Mouse (Mus musculus) hindbrain, embryonic 10.5 days (tissue): Measurements from ENCODE around the gene Gatm. TPM values are rescaled to one million over a fixed set of nuclear protein-coding genes. Genes with fewer than 3 reads are reported as not detected.

Experiments used
- DNase-seq: peaks from one replicate; pipeline ENCODE4 v3.0.0-alpha.2; 2017; ENCODE audit warnings: low spot score
- H3K27ac ChIP-seq: fragments of 300-500 bp; sonication (generic); 2 replicates; pipeline ENCODE4 v1.5.1; 2016; ENCODE audit warnings: mild to moderate bottlenecking, moderate library complexity
- H3K27me3 ChIP-seq: fragments of 300-500 bp; sonication (generic); 2 replicates; pipeline ENCODE4 v1.6.1; 2016; ENCODE audit warnings: mild to moderate bottlenecking; ENCODE audit not compliant: poor library complexity, insufficient read depth, severe bottlenecking
- H3K36me3 ChIP-seq: fragments of 300-500 bp; sonication (generic); 2 replicates; pipeline ENCODE4 v1.6.1; 2016; ENCODE audit warnings: mild to moderate bottlenecking, moderate library complexity
- H3K4me1 ChIP-seq: fragments of 300-500 bp; sonication (generic); replicated peaks from 2 replicates; pipeline ENCODE4 v1.6.1; 2016; ENCODE audit warnings: mild to moderate bottlenecking
- H3K4me3 ChIP-seq: fragments of 300-500 bp; sonication (generic); 2 replicates; pipeline ENCODE4 v1.5.1; 2016; ENCODE audit warnings: mild to moderate bottlenecking, moderate library complexity
- H3K9me3 ChIP-seq: fragments of 300-500 bp; sonication (generic); 2 replicates; pipeline ENCODE4 v1.6.1; 2016; ENCODE audit warnings: mild to moderate bottlenecking, moderate library complexity
- WGBS: fragments of 180-500 bp; shearing (Covaris S2); methylation state at CpG from one replicate; pipeline ENCODE4 v1.1.7; 2016; 5-methylcytosine and 5-hydroxymethylcytosine counted together
- polyA plus RNA-seq: library from polyadenylated mRNA; unstranded; fragments of >200 nt; fragmentation: Nextera tagmentation; extraction: Ambion mirVana; gene quantifications from 2 replicates; pipeline ENCODE4 v1.2.1, GENCODE M21; 2016

The Gatm gene
- polyA plus RNA-seq, 1 experiment from 2014 or later, result 10.9 TPM

DNA sequence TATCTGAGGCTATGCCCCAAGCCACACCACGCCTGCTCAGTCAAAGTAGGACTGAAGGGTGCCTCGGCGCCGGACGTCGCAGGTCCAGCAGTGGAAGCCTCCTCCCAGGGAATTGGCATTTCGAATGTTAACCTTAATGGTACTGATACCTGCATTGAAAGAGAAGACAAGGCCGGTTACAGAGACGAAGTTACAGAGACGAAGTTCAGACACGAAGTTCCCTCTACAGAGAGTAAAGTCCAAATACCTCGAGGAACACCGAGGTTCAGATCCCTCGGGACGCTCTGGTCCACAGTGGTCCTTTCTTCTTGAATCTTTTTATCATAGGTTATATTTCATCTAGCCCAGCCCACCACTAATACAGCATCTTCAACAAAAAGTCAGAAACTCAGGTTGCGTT lies 15.6 kb downstream of the Gatm start:
- no peaks in the 10 kb centered on the region for H3K36me3 ChIP-seq
- H3K4me3 ChIP-seq, result no peak overlapping the region
- 92% methylated on average over 16 of the region's 16 CpGs for WGBS

GRCm38 (mm10) chr2:122591213-122591612 lies 19.9 kb downstream of the Gatm start:
- 76% methylated on average over 2 of the region's 2 CpGs for WGBS

More for the DNA sequence above, 15.6 kb downstream of the Gatm start:
- Histone ChIP-seq H3K4me1 (no peaks in the 10 kb centered on the region), H3K27me3 (no peaks in the 10 kb centered on the region), H3K27ac (no peak overlapping the region), H3K9me3 (no peaks in the 10 kb centered on the region)
- no peak for DNase-seq

DNA sequence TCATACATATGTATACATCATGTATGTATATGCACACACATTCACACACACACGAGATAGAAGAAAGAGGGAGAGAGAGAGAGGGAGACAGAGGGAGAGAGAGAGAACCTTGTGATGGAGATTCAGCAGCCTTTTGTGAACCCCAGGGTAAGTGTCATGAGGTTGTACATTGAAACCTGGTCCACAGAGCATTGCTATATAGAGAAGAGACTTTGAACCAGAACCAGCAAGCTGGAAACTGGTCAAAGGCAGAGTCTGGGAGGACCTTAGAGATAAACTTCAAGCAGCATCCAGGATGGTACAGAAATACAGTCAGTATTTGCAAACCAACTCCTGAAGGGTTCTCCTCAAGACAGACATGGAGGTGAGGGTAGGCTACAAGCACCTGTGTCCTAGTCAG lies 20.8 kb downstream of the Gatm start:
- no peaks in the 10 kb centered on the region for H3K4me1 ChIP-seq
- DNase-seq, result no peak
- H3K27me3 ChIP-seq, result no peaks in the 10 kb centered on the region
- no peaks in the 10 kb centered on the region for H3K9me3 ChIP-seq
- H3K4me3 ChIP-seq, result no peak overlapping the region
- WGBS, result 79% methylated on average over 1 of the region's 1 CpGs
- no peak overlapping the region for H3K27ac ChIP-seq
- no peaks in the 10 kb centered on the region for H3K36me3 ChIP-seq

More at GRCm38 (mm10) chr2:122591213-122591612, 19.9 kb downstream of the Gatm start:
- no peaks in the 10 kb centered on the region for H3K27me3 ChIP-seq
- H3K9me3 ChIP-seq, result no peaks in the 10 kb centered on the region
- no peak for DNase-seq
- no peak overlapping the region for H3K4me3 ChIP-seq
- no peak overlapping the region for H3K27ac ChIP-seq
- H3K4me1 ChIP-seq, result no peaks in the 10 kb centered on the region
- no peaks in the 10 kb centered on the region for H3K36me3 ChIP-seq

- H3K36me3 ChIP-seq, result no peaks in the 10 kb centered on the region
- no peaks in the 10 kb centered on the region for H3K9me3 ChIP-seq
- 85% methylated on average over 8 of the region's 8 CpGs for WGBS
- no peaks in the 10 kb centered on the region for H3K4me1 ChIP-seq
- DNase-seq, result no peak
- no peak overlapping the region for H3K4me3 ChIP-seq
- H3K27me3 ChIP-seq, result no peaks in the 10 kb centered on the region
- H3K27ac ChIP-seq, result no peak overlapping the region
These were observed 23.1 kb downstream of the Gatm start for GRCm38 (mm10) chr2:122587861-122588519.

GRCm38 (mm10) chr2:122586258-122586657 lies 24.8 kb downstream of the Gatm start:
- no peak for DNase-seq
- WGBS, result 80% methylated on average over 3 of the region's 3 CpGs
- no peaks in the 10 kb centered on the region for H3K36me3 ChIP-seq

GRCm38 (mm10) chr2:122582324-122582723 lies 28.8 kb downstream of the Gatm start:
- DNase-seq, result no peak
- Histone ChIP-seq H3K27me3 (no peaks in the 10 kb centered on the region), H3K36me3 (no peaks in the 10 kb centered on the region), H3K4me1 (no peaks in the 10 kb centered on the region), H3K27ac (no peak overlapping the region), H3K4me3 (no peak overlapping the region), H3K9me3 (no peaks in the 10 kb centered on the region)
- 95% methylated on average over 3 of the region's 3 CpGs for WGBS

More at GRCm38 (mm10) chr2:122586258-122586657, 24.8 kb downstream of the Gatm start:
- Histone ChIP-seq H3K4me1 (no peaks in the 10 kb centered on the region), H3K4me3 (no peak overlapping the region), H3K27ac (no peak overlapping the region), H3K9me3 (no peaks in the 10 kb centered on the region), H3K27me3 (no peaks in the 10 kb centered on the region)

- Histone ChIP-seq H3K36me3 (no peaks in the 10 kb centered on the region), H3K4me1 (no peaks in the 10 kb centered on the region), H3K9me3 (no peaks in the 10 kb centered on the region), H3K27me3 (no peaks in the 10 kb centered on the region), H3K27ac (no peak overlapping the region), H3K4me3 (no peak overlapping the region)
- no peak for DNase-seq
- WGBS, result 82% methylated on average over 3 of the region's 3 CpGs
These were observed 29.6 kb downstream of the Gatm start for GRCm38 (mm10) chr2:122581361-122582017.

DNA sequence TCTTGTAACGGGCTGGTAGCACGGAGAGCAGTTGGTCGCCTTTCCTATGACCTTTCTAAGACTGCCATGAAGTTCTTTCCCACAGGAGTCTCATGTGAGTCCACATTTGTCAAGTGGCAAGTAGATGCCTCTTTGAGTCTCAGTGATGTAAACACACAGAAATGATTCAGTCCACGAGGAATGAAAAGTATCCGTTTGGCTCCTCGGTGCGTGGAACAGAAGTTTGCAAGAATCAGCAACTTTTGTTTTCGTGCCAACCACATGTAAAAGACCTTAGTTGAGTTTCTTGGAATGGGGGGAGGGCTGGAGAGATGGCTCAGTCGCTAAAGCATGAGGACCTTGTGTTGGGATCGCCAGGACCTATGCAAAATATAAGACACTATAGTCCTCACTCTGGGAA lies 30.7 kb downstream of the Gatm start:
- Histone ChIP-seq H3K4me3 (no peak overlapping the region), H3K27ac (no peak overlapping the region), H3K27me3 (no peaks in the 10 kb centered on the region), H3K9me3 (no peaks in the 10 kb centered on the region), H3K4me1 (no peaks in the 10 kb centered on the region), H3K36me3 (no peaks in the 10 kb centered on the region)
- 82% methylated on average over 10 of the region's 10 CpGs for WGBS
- no peak for DNase-seq

- Histone ChIP-seq H3K36me3 (no peaks in the 10 kb centered on the region), H3K27me3 (no peaks in the 10 kb centered on the region), H3K9me3 (no peaks in the 10 kb centered on the region), H3K4me3 (no peak overlapping the region), H3K4me1 (no peaks in the 10 kb centered on the region), H3K27ac (no peak overlapping the region)
- no peak for DNase-seq
- WGBS, result 69% methylated on average over 1 of the region's 1 CpGs
These were observed 33.8 kb downstream of the Gatm start for GRCm38 (mm10) chr2:122577316-122577715.

GRCm38 (mm10) chr2:122576295-122576694 lies 34.8 kb downstream of the Gatm start:
- 68% methylated on average over 5 of the region's 5 CpGs for WGBS
- DNase-seq, result no peak
- H3K27ac ChIP-seq, result no peak overlapping the region
- H3K27me3 ChIP-seq, result no peaks in the 10 kb centered on the region
- H3K4me1 ChIP-seq, result no peaks in the 10 kb centered on the region
- no peaks in the 10 kb centered on the region for H3K36me3 ChIP-seq
- no peaks in the 10 kb centered on the region for H3K9me3 ChIP-seq
- H3K4me3 ChIP-seq, result no peak overlapping the region

DNA sequence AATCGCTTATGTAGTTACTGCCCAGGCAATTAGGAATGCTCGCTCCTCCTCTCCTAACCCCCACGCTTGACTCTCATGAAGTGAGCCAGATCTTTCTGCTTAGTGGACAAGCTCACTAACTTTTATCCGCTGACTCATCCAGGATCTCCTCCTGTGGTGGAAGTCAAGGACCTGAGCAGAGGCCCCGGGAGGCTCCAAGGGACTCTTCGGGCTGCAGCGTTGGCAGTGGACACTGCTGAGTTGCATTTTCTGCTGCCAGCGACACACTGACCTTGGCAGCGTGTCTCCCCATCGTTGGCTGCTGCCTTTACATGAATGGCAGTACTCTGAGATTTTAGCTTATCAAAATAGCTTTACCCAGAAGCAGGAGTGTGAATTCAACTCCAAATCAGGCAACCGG lies 35.6 kb downstream of the Gatm start:
- 82% methylated on average over 11 of the region's 11 CpGs for WGBS
- no peaks in the 10 kb centered on the region for H3K4me1 ChIP-seq
- H3K4me3 ChIP-seq, result no peak overlapping the region
- H3K27me3 ChIP-seq, result no peaks in the 10 kb centered on the region
- no peaks in the 10 kb centered on the region for H3K9me3 ChIP-seq
- no peaks in the 10 kb centered on the region for H3K36me3 ChIP-seq
- H3K27ac ChIP-seq, result no peak overlapping the region
- DNase-seq, result no peak

DNA sequence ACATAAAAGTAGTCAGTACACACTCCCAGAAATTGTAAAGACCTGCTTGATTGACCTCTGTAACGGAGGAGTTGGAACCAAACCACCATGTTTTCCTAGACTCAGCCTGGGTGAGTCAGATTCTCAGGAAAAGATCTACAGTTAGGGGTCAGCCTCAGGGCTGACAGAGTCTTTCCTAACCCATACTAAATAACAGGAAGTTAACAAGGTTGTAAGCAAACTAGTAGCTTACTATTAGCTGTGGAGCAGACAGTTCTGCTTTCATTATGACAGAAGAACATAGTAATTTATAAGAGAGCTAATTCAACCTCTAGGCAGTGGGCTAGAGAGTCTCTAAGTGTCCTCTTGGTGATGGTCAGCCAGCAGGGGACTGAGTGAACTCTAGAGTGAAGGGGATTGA lies 38.7 kb downstream of the Gatm start:
- H3K9me3 ChIP-seq, result no peaks in the 10 kb centered on the region
- DNase-seq, result no peak
- WGBS, result 81% methylated on average over 1 of the region's 1 CpGs
- no peak overlapping the region for H3K4me3 ChIP-seq
- no peaks in the 10 kb centered on the region for H3K36me3 ChIP-seq
- H3K27me3 ChIP-seq, result no peaks in the 10 kb centered on the region
- no peaks in the 10 kb centered on the region for H3K4me1 ChIP-seq
- no peak overlapping the region for H3K27ac ChIP-seq

GRCm38 (mm10) chr2:122571326-122571725 lies 39.8 kb downstream of the Gatm start:
- H3K4me1 ChIP-seq, result no peaks in the 10 kb centered on the region
- DNase-seq, result no peak
- WGBS, result 82% methylated on average over 4 of the region's 4 CpGs
- H3K36me3 ChIP-seq, result no peaks in the 10 kb centered on the region
- no peak overlapping the region for H3K4me3 ChIP-seq
- no peaks in the 10 kb centered on the region for H3K9me3 ChIP-seq
- no peak overlapping the region for H3K27ac ChIP-seq
- H3K27me3 ChIP-seq, result no peaks in the 10 kb centered on the region
